Mouse (Mus musculus) midbrain, embryonic 16.5 days (tissue): Measurements from ENCODE around the gene Zpr1. TPM values are rescaled to one million over a fixed set of nuclear protein-coding genes. Genes with fewer than 3 reads are reported as not detected.

Experiments
- ATAC-seq: fragments of 200-750 bp; cut with Nextera tagmentation; 2 replicates; pipeline ENCODE4 v1.8.0; 2017; ENCODE audit warnings: moderate TSS enrichment
- H3K27ac ChIP-seq: fragments of 300-500 bp; sonication (generic); 2 replicates; pipeline ENCODE4 v1.5.1; 2014; ENCODE audit warnings: mild to moderate bottlenecking, low read length, mixed read lengths
- H3K27me3 ChIP-seq: fragments of 300-500 bp; sonication (generic); 2 replicates; pipeline ENCODE4 v1.6.1; 2014; ENCODE audit warnings: low read depth, low read length, mixed read lengths; ENCODE audit not compliant: control insufficient read depth, insufficient read depth
- H3K36me3 ChIP-seq: fragments of 300-500 bp; sonication (generic); 2 replicates; pipeline ENCODE4 v1.6.1; 2014; ENCODE audit warnings: mild to moderate bottlenecking, low read length, moderate library complexity, mixed read lengths; ENCODE audit not compliant: control insufficient read depth, insufficient read depth
- H3K4me1 ChIP-seq: fragments of 300-500 bp; sonication (generic); 2 replicates; pipeline ENCODE4 v1.6.1; 2014; ENCODE audit warnings: mild to moderate bottlenecking, low read length, mixed read lengths; ENCODE audit not compliant: control insufficient read depth, insufficient read depth
- H3K4me2 ChIP-seq: fragments of 300-500 bp; sonication (generic); 2 replicates; pipeline ENCODE4 v1.6.1; 2014; ENCODE audit warnings: mild to moderate bottlenecking, low read length, mixed read lengths
- H3K4me3 ChIP-seq: fragments of 300-500 bp; sonication (generic); 2 replicates; pipeline ENCODE4 v1.5.1; 2014; ENCODE audit warnings: low read depth, mild to moderate bottlenecking, low read length, moderate library complexity, mixed read lengths
- H3K9ac ChIP-seq: fragments of 300-500 bp; sonication (generic); 2 replicates; pipeline ENCODE4 v1.6.1; 2014; ENCODE audit warnings: low read depth, low read length, mixed read lengths
- H3K9me3 ChIP-seq: fragments of 300-500 bp; sonication (generic); replicated peaks from 2 replicates; pipeline ENCODE4 v1.6.1; 2014; ENCODE audit warnings: mild to moderate bottlenecking, low read length, mixed read lengths; ENCODE audit not compliant: control insufficient read depth, poor library complexity, severe bottlenecking
- WGBS: fragments of 180-500 bp; shearing (Covaris S2); extraction: QIAGEN DNeasy Blood & Tissue Kit; methylation state at CpG from one replicate; pipeline ENCODE4 v1.1.7; 2014; 5-methylcytosine and 5-hydroxymethylcytosine counted together
- polyA plus RNA-seq: library from polyadenylated mRNA; unstranded; fragments of >200 nt; fragmentation: Nextera tagmentation; extraction: Ambion mirVana; gene quantifications from 2 replicates; pipeline ENCODE4 v1.2.1, GENCODE M21; 2015

Gene Zpr1
- polyA plus RNA-seq, 1 experiment from 2014 or later, result 63.4 TPM

GRCm38 (mm10) chr9:46235196-46235595 lies 37.7 kb upstream of the Zpr1 start:
- 90% methylated on average over 6 of the region's 6 CpGs for WGBS
- Histone ChIP-seq H3K9ac (no peak overlapping the region), H3K36me3 (no peaks in the 10 kb centered on the region), H3K4me1 (peaks cover 8% of the 10 kb centered on the region), H3K9me3 (no peaks in the 10 kb centered on the region), H3K4me3 (no peak overlapping the region), H3K4me2 (no peak overlapping the region), H3K27ac (no peak overlapping the region), H3K27me3 (no peaks in the 10 kb centered on the region)
- ATAC-seq, result no peak

GRCm38 (mm10) chr9:46235596-46235648 lies 37.4 kb upstream of the Zpr1 start, which contains the start of gene Apoc3:
Gene Apoc3 (minus strand): TSS chr9:46235636.
- Histone ChIP-seq H3K4me1 (peaks cover 6% of the 10 kb centered on the region), H3K36me3 (no peaks in the 10 kb centered on the region), H3K4me2 (no peak within 1 kb of the TSS), H3K9ac (no peak within 1 kb of the TSS), H3K4me3 (no peak within 1 kb of the TSS), H3K27me3 (no peaks in the 10 kb centered on the region), H3K27ac (no peak within 1 kb of the TSS), H3K9me3 (no peaks in the 10 kb centered on the region)
- no peak for ATAC-seq

GRCm38 (mm10) chr9:46235649-46236048 lies 37.2 kb upstream of the Zpr1 start:
- 52% methylated on average over 4 of the region's 4 CpGs for WGBS
- ATAC-seq, result no peak

GRCm38 (mm10) chr9:46238850-46239249 lies 34.0 kb upstream of the Zpr1 start:
- no peaks in the 10 kb centered on the region for H3K9me3 ChIP-seq
- H3K4me1 ChIP-seq, result no peaks in the 10 kb centered on the region
- H3K27me3 ChIP-seq, result no peaks in the 10 kb centered on the region
- H3K9ac ChIP-seq, result no peak overlapping the region
- no peak overlapping the region for H3K4me2 ChIP-seq
- 89% methylated on average over 7 of the region's 7 CpGs for WGBS
- H3K4me3 ChIP-seq, result no peak overlapping the region
- H3K27ac ChIP-seq, result no peak overlapping the region
- ATAC-seq, result no peak
- H3K36me3 ChIP-seq, result no peaks in the 10 kb centered on the region

More at GRCm38 (mm10) chr9:46235649-46236048, 37.2 kb upstream of the Zpr1 start:
- no peak overlapping the region for H3K9ac ChIP-seq
- H3K4me1 ChIP-seq, result peaks cover 4% of the 10 kb centered on the region
- no peaks in the 10 kb centered on the region for H3K9me3 ChIP-seq
- H3K27me3 ChIP-seq, result no peaks in the 10 kb centered on the region
- H3K27ac ChIP-seq, result no peak overlapping the region
- no peak overlapping the region for H3K4me2 ChIP-seq
- no peak overlapping the region for H3K4me3 ChIP-seq
- no peaks in the 10 kb centered on the region for H3K36me3 ChIP-seq

GRCm38 (mm10) chr9:46240526-46241153 lies 32.2 kb upstream of the Zpr1 start, which contains the start of gene Apoa4:
Gene Apoa4 (plus strand): TSS chr9:46240696.
- H3K9me3 ChIP-seq, result no peaks in the 10 kb centered on the region
- WGBS, result 75% methylated on average over 7 of the region's 7 CpGs

GRCm38 (mm10) chr9:46241818-46242217 lies 31.0 kb upstream of the Zpr1 start:
- H3K4me1 ChIP-seq, result no peaks in the 10 kb centered on the region; the same call in 1 of the 2 replicates
- ATAC-seq, result no peak
- no peaks in the 10 kb centered on the region for H3K36me3 ChIP-seq
- 78% methylated on average over 2 of the region's 2 CpGs for WGBS
- H3K27me3 ChIP-seq, result no peaks in the 10 kb centered on the region
- H3K9me3 ChIP-seq, result no peaks in the 10 kb centered on the region
- H3K4me2 ChIP-seq, result no peak overlapping the region
- no peak overlapping the region for H3K9ac ChIP-seq
- no peak overlapping the region for H3K27ac ChIP-seq
- H3K4me3 ChIP-seq, result no peak overlapping the region

More at GRCm38 (mm10) chr9:46240526-46241153, 32.2 kb upstream of the Zpr1 start, which contains the start of gene Apoa4:
- Histone ChIP-seq H3K36me3 (no peaks in the 10 kb centered on the region), H3K4me1 (no peaks in the 10 kb centered on the region), H3K27me3 (no peaks in the 10 kb centered on the region), H3K4me2 (no peak within 1 kb of the TSS), H3K9ac (no peak within 1 kb of the TSS), H3K27ac (no peak within 1 kb of the TSS), H3K4me3 (no peak within 1 kb of the TSS)
- ATAC-seq, result no peak

GRCm38 (mm10) chr9:46243122-46243521 lies 29.7 kb upstream of the Zpr1 start:
- Histone ChIP-seq H3K36me3 (no peaks in the 10 kb centered on the region), H3K27me3 (no peaks in the 10 kb centered on the region), H3K27ac (no peak overlapping the region), H3K4me3 (no peak overlapping the region), H3K4me1 (no peaks in the 10 kb centered on the region; the same call in 1 of the 2 replicates), H3K9ac (no peak overlapping the region), H3K4me2 (no peak overlapping the region), H3K9me3 (no peaks in the 10 kb centered on the region)
- WGBS, result 66% methylated on average over 4 of the region's 4 CpGs
- no peak for ATAC-seq

- 62% methylated on average over 8 of the region's 8 CpGs for WGBS
- no peaks in the 10 kb centered on the region for H3K27me3 ChIP-seq
- no peak overlapping the region for H3K27ac ChIP-seq
- no peak overlapping the region for H3K9ac ChIP-seq
- H3K4me1 ChIP-seq, result no peaks in the 10 kb centered on the region; the same call in 1 of the 2 replicates
- no peaks in the 10 kb centered on the region for H3K9me3 ChIP-seq
- no peak overlapping the region for H3K4me3 ChIP-seq
- no peaks in the 10 kb centered on the region for H3K36me3 ChIP-seq
- no peak for ATAC-seq
- H3K4me2 ChIP-seq, result no peak overlapping the region
Observed at GRCm38 (mm10) chr9:46243584-46243983, 29.3 kb upstream of the Zpr1 start.

- H3K9ac ChIP-seq, result no peak overlapping the region
- H3K36me3 ChIP-seq, result no peaks in the 10 kb centered on the region
- no peaks in the 10 kb centered on the region; the same call in 1 of the 2 replicates for H3K4me1 ChIP-seq
- 26% methylated on average over 10 of the region's 11 CpGs for WGBS
- no peak overlapping the region for H3K4me2 ChIP-seq
- peak; percentile 89 for ATAC-seq
- H3K4me3 ChIP-seq, result no peak overlapping the region
- no peak overlapping the region for H3K27ac ChIP-seq
- peaks cover 1% of the 10 kb centered on the region for H3K27me3 ChIP-seq
- no peaks in the 10 kb centered on the region for H3K9me3 ChIP-seq
Observed at GRCm38 (mm10) chr9:46246752-46247324, 26.0 kb upstream of the Zpr1 start.
